Mouse (Mus musculus) MEL (cell line): ENCODE data around the gene Ado. TPM values are rescaled to one million over a fixed set of nuclear protein-coding genes. Genes with fewer than 3 reads are reported as not detected.

Experiments used
- DNase-seq: peaks from one replicate; pipeline ENCODE4 v3.0.0; 2011; ENCODE audit warnings: low read depth, low spot score
- H3K27ac ChIP-seq: 2 replicates; pipeline ENCODE4 v1.5.1; 2012; ENCODE audit warnings: low read depth, mild to moderate bottlenecking, control low read depth, low read length, moderate library complexity; ENCODE audit not compliant: control insufficient read depth
- H3K27me3 ChIP-seq, 2 experiments: fragments of 150-350 bp in 1 of 2; sonication (generic) in 1 of 2; 2 replicates each; pipeline ENCODE4 v1.6.1; 2012; ENCODE audit warnings: low read length in 2 of 2, mild to moderate bottlenecking in 2 of 2, improper control_type of control experiment in 1 of 2, moderate library complexity in 1 of 2; ENCODE audit not compliant: insufficient read depth in 2 of 2, control insufficient read depth in 1 of 2
- H3K36me3 ChIP-seq, 2 experiments: 2 replicates each; pipeline ENCODE4 v1.6.1; 2012 to 2014; ENCODE audit warnings: low read length in 2 of 2, improper control_type of control experiment in 1 of 2, inconsistent platforms in 1 of 2, mild to moderate bottlenecking in 1 of 2; ENCODE audit not compliant: insufficient read depth in 2 of 2, control insufficient read depth in 1 of 2
- H3K4me1 ChIP-seq, 2 experiments: fragments of 150-350 bp in 1 of 2; sonication (generic) in 1 of 2; 2 replicates each; pipeline ENCODE4 v1.6.1; 2012; ENCODE audit warnings: low read length in 2 of 2, improper control_type of control experiment in 1 of 2, mild to moderate bottlenecking in 1 of 2; ENCODE audit not compliant: insufficient read depth in 2 of 2, control insufficient read depth in 1 of 2
- H3K4me3 ChIP-seq, 2 experiments: fragments of 150-350 bp in 1 of 2; sonication (generic) in 1 of 2; 2 replicates each; pipeline ENCODE4 v1.5.1; 2012; ENCODE audit warnings: low read depth in 2 of 2, low read length in 2 of 2, mild to moderate bottlenecking in 2 of 2, moderate library complexity in 2 of 2, control low read depth in 1 of 2, improper control_type of control experiment in 1 of 2; ENCODE audit not compliant: control insufficient read depth in 1 of 2, insufficient read depth in 1 of 2
- H3K79me2 ChIP-seq: 2 replicates; pipeline ENCODE4 v1.6.1; 2012; ENCODE audit warnings: mild to moderate bottlenecking, low read length, moderate library complexity; ENCODE audit not compliant: control insufficient read depth, poor library complexity, insufficient read depth
- H3K9ac ChIP-seq: 2 replicates; pipeline ENCODE4 v1.6.1; 2012; ENCODE audit warnings: low read depth, mild to moderate bottlenecking, control low read depth, low read length, moderate library complexity; ENCODE audit not compliant: control insufficient read depth, poor library complexity, severe bottlenecking
- H3K9me3 ChIP-seq: fragments of 150-350 bp; sonication (generic); replicated peaks from 2 replicates; pipeline ENCODE4 v1.6.1; 2012; ENCODE audit warnings: mild to moderate bottlenecking, low read length, improper control_type of control experiment, moderate library complexity; ENCODE audit not compliant: insufficient read depth
- E2F4 ChIP-seq: IDR thresholded peaks from 2 replicates; pipeline ENCODE4 v1.6.1; 2011; ENCODE audit warnings: low read depth, low read length, improper control_type of control experiment, borderline replicate concordance
- ELF1 ChIP-seq: IDR thresholded peaks from 2 replicates; pipeline ENCODE4 v1.6.1; 2014; ENCODE audit warnings: low read depth, mild to moderate bottlenecking, inconsistent platforms, low read length, improper control_type of control experiment, moderate library complexity
- GATA1 ChIP-seq: IDR thresholded peaks from 2 replicates; pipeline ENCODE4 v1.6.1; 2011; ENCODE audit warnings: low read depth, low read length, improper control_type of control experiment
- JUND ChIP-seq: IDR thresholded peaks from 2 replicates; pipeline ENCODE4 v1.6.1; 2011; ENCODE audit warnings: low read depth, mild to moderate bottlenecking, improper control_type of control experiment, low read length
- KAT2A ChIP-seq: conservative IDR thresholded peaks from 2 replicates; pipeline ENCODE4 v1.6.1; 2012; ENCODE audit warnings: low read depth, low read length, improper control_type of control experiment, inconsistent platforms
- MAFK ChIP-seq: IDR thresholded peaks from 2 replicates; pipeline ENCODE4 v1.6.1; 2011; ENCODE audit warnings: low read depth, mild to moderate bottlenecking, low read length, improper control_type of control experiment, borderline replicate concordance
- MEF2A ChIP-seq: IDR thresholded peaks from 2 replicates; pipeline ENCODE4 v1.6.1; 2014; ENCODE audit warnings: low read depth, mild to moderate bottlenecking, inconsistent platforms, low read length, improper control_type of control experiment; ENCODE audit not compliant: poor library complexity, insufficient replicate concordance, severe bottlenecking; ENCODE audit errors: extremely low read depth
- MXI1 ChIP-seq: IDR thresholded peaks from 2 replicates; pipeline ENCODE4 v1.6.1; 2011; ENCODE audit warnings: mild to moderate bottlenecking, low read depth, low read length, improper control_type of control experiment
- MYB ChIP-seq: IDR thresholded peaks from 2 replicates; pipeline ENCODE4 v1.6.1; 2011; ENCODE audit warnings: mild to moderate bottlenecking, low read depth, low read length, improper control_type of control experiment
- MYC ChIP-seq: IDR thresholded peaks from 2 replicates; pipeline ENCODE4 v1.6.1; 2011; ENCODE audit warnings: low read depth, mild to moderate bottlenecking, low read length, improper control_type of control experiment, moderate library complexity
- NELFE ChIP-seq: IDR thresholded peaks from 2 replicates; pipeline ENCODE4 v1.6.1; 2011; ENCODE audit warnings: low read depth, low read length, improper control_type of control experiment
- NRF1 ChIP-seq: IDR thresholded peaks from 2 replicates; pipeline ENCODE4 v1.6.1; 2014; ENCODE audit warnings: low read depth, mild to moderate bottlenecking, inconsistent platforms, low read length, improper control_type of control experiment, moderate library complexity; ENCODE audit not compliant: poor library complexity, insufficient read depth, severe bottlenecking
- POLR2A ChIP-seq, 2 experiments: IDR thresholded peaks; 2 replicates each; pipeline ENCODE4 v1.6.1; 2011 to 2012; ENCODE audit warnings: low read length in 2 of 2, mild to moderate bottlenecking in 2 of 2, control low read depth in 1 of 2, improper control_type of control experiment in 1 of 2, low read depth in 1 of 2, moderate library complexity in 1 of 2; ENCODE audit not compliant: control insufficient read depth in 1 of 2, insufficient read depth in 1 of 2, poor library complexity in 1 of 2
- POLR2AphosphoS2 ChIP-seq: IDR thresholded peaks from 2 replicates; pipeline ENCODE4 v1.6.1; 2011; ENCODE audit warnings: low read length, improper control_type of control experiment
- RCOR1 ChIP-seq: IDR thresholded peaks from 2 replicates; pipeline ENCODE4 v1.6.1; 2012; ENCODE audit warnings: low read depth, mild to moderate bottlenecking, inconsistent platforms, low read length, improper control_type of control experiment
- SMC3 ChIP-seq: IDR thresholded peaks from 2 replicates; pipeline ENCODE4 v1.6.1; 2011; ENCODE audit warnings: low read depth, low read length, improper control_type of control experiment
- TAL1 ChIP-seq: IDR thresholded peaks from 2 replicates; pipeline ENCODE4 v1.6.1; 2012; ENCODE audit warnings: mild to moderate bottlenecking, inconsistent platforms, low read length, moderate library complexity, mixed read lengths
- TBP ChIP-seq: IDR thresholded peaks from 2 replicates; pipeline ENCODE4 v1.8.0; 2011; ENCODE audit warnings: low read depth, low read length, improper control_type of control experiment
- TCF12 ChIP-seq: IDR thresholded peaks from 2 replicates; pipeline ENCODE4 v1.6.1; 2014; ENCODE audit warnings: low read depth, mild to moderate bottlenecking, inconsistent platforms, low read length, improper control_type of control experiment, moderate library complexity
- USF1 ChIP-seq: IDR thresholded peaks from 2 replicates; pipeline ENCODE4 v1.6.1; 2014; ENCODE audit warnings: low read depth, mild to moderate bottlenecking, inconsistent platforms, low read length, improper control_type of control experiment, moderate library complexity
- USF2 ChIP-seq, 2 experiments: IDR thresholded peaks; 2 replicates each; pipeline ENCODE4 v1.6.1; 2011 to 2012; ENCODE audit warnings: improper control_type of control experiment in 2 of 2, low read length in 2 of 2, borderline replicate concordance in 1 of 2, inconsistent platforms in 1 of 2, low read depth in 1 of 2, mild to moderate bottlenecking in 1 of 2; ENCODE audit not compliant: insufficient read depth in 1 of 2
- ZC3H11A ChIP-seq: IDR thresholded peaks from 2 replicates; pipeline ENCODE4 v1.6.1; 2012; ENCODE audit warnings: low read depth, mild to moderate bottlenecking, inconsistent platforms, low read length, improper control_type of control experiment
- ZMIZ1 ChIP-seq: IDR thresholded peaks from 2 replicates; pipeline ENCODE4 v1.6.1; 2012; ENCODE audit warnings: low read depth, mild to moderate bottlenecking, inconsistent platforms, low read length, improper control_type of control experiment, moderate library complexity
- ZNF384 ChIP-seq: IDR thresholded peaks from 2 replicates; pipeline ENCODE4 v1.6.1; 2012; ENCODE audit warnings: low read depth, mild to moderate bottlenecking, inconsistent platforms, low read length, improper control_type of control experiment
- polyA plus RNA-seq, 2 experiments: library from polyadenylated mRNA; stranded (reverse) in 1 of 2; unstranded in 1 of 2; fragments of >175 nt in 1 of 2; fragments of >200 nt in 1 of 2; gene quantifications; 2 replicates each; pipeline versions ENCODE4 v1.2.1 to v1.2.4; 2012; ENCODE audit warnings: low replicate concordance in 2 of 2, low read depth in 1 of 2; ENCODE audit not compliant: insufficient read length in 2 of 2, insufficient read depth in 1 of 2, missing spikeins in 1 of 2
- total RNA-seq: library from RNA; depleted of rRNA; stranded (reverse); fragments of 300-350 nt; gene quantifications from 2 replicates; pipeline ENCODE4 v1.2.3, GENCODE M21; 2012

Gene Ado
- total and polyA plus RNA-seq, 3 experiments = 16.9 to 86.9 (median 19.3) TPM

GRCm38 (mm10) chr10:67579830-67580229, 31.1 kb upstream of the Ado start:
- no peak for DNase-seq
- no peaks in the 10 kb centered on the region for H3K79me2 ChIP-seq
- no peaks in the 10 kb centered on the region for H3K4me1 ChIP-seq
- no peak overlapping the region for H3K9ac ChIP-seq
- H3K36me3 ChIP-seq = no peaks in the 10 kb centered on the region
- no peak overlapping the region for H3K27ac ChIP-seq
- H3K27me3 ChIP-seq = 0 out of 4 replicates have a peak, but pooled peaks cover 0 to 2% of the 10 kb centered on the region in 2 experiments
- no peaks in the 10 kb centered on the region for H3K9me3 ChIP-seq
- TF ChIP-seq NRF1 = no peak
- TF ChIP-seq TCF12 = no peak
- TF ChIP-seq E2F4 = no peak
- no peak for TF ChIP-seq ZMIZ1
- no peak for TF ChIP-seq USF2 (IDR thresholded peaks at IDR 0.05; ENCODE audit: borderline replicate concordance in 1 of 2, insufficient read depth in 1 of 2, low read depth in 1 of 2, low read length in 2 of 2)
- no peak overlapping the region for H3K4me3 ChIP-seq

- no peaks in the 10 kb centered on the region for H3K9me3 ChIP-seq
Measured at GRCm38 (mm10) chr10:67573310-67573709, 24.6 kb upstream of the Ado start.

GRCm38 (mm10) chr10:67571443-67571842, 22.7 kb upstream of the Ado start:
- peaks cover 12 to 27% of the 10 kb centered on the region in 2 experiments for H3K4me1 ChIP-seq
- TF ChIP-seq ZNF384 (no peak), NELFE (no peak), MYB (no peak)
- H3K27ac ChIP-seq = no peak overlapping the region
- H3K4me3 ChIP-seq = no peak overlapping the region
- peaks cover 0 to 24% of the 10 kb centered on the region in 2 experiments; a peak in 2 of 4 replicates for H3K36me3 ChIP-seq
- no peaks in the 10 kb centered on the region for H3K9me3 ChIP-seq
- H3K9ac ChIP-seq = no peak overlapping the region
- no peak for DNase-seq
- H3K27me3 ChIP-seq = no peaks in the 10 kb centered on the region
- H3K79me2 ChIP-seq = no peaks in the 10 kb centered on the region

More at GRCm38 (mm10) chr10:67573310-67573709, 24.6 kb upstream of the Ado start:
- no peak for DNase-seq
- no peak overlapping the region for H3K4me3 ChIP-seq
- TF ChIP-seq SMC3 (no peak), POLR2A (IDR thresholded peaks at IDR 0.05; ENCODE audit: control insufficient read depth in 1 of 2, insufficient read depth in 1 of 2, low read depth in 1 of 2, low read length in 2 of 2, poor library complexity in 1 of 2) (no peak), POLR2AphosphoS2 (no peak), ZC3H11A (no peak), TBP (no peak), RCOR1 (no peak), MYB (no peak), MYC (no peak), JUND (no peak), E2F4 (no peak), KAT2A (no peak), TAL1 (no peak), MAFK (no peak), USF1 (no peak), ZNF384 (no peak), MEF2A (no peak), MXI1 (no peak), GATA1 (no peak), ELF1 (no peak)
- peaks cover 6 to 20% of the 10 kb centered on the region in 2 experiments for H3K4me1 ChIP-seq
- H3K79me2 ChIP-seq = no peaks in the 10 kb centered on the region
- H3K36me3 ChIP-seq = peaks cover 0 to 12% of the 10 kb centered on the region in 2 experiments; a peak in 2 of 4 replicates
- H3K27me3 ChIP-seq = no peaks in the 10 kb centered on the region
- H3K9ac ChIP-seq = no peak overlapping the region
- H3K27ac ChIP-seq = no peak overlapping the region
